Mouse (Mus musculus) brain, embryonic 18.5 days (tissue): ENCODE measurements around the gene 4931414P19Rik.

Experiments
- DNase-seq: peaks from one replicate; pipeline ENCODE4 v3.0.0-alpha.2; 2012; ENCODE audit warnings: low read depth, low spot score

4931414P19Rik gene

GRCm38 (mm10) chr14:54605752-54606321 is at the start of gene 4931414P19Rik:
4931414P19Rik (minus strand) TSS chr14:54605993.
- no peak for DNase-seq

DNA sequence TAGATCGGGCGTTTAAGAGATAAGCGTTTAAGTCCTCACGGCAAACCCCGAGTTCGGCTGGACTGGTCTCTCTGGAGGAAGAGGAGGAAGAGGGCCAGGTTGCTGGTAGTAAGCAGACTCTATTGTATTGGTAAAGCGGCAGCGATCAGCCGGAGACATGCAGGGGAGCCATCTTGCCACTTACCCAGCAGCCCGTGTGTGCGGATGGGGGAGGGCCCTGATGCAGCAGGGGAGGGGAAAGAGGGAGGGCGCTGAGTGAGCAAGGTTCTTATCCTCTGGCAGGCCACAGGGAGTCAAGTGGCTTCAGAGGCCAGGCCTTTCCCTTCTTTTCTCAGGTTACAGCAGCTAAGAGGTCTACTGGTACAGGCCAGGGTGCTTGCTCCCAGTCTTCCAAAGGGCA is 47.7 kb upstream of the 4931414P19Rik start:
- DNase-seq: peak; percentile 76

DNA sequence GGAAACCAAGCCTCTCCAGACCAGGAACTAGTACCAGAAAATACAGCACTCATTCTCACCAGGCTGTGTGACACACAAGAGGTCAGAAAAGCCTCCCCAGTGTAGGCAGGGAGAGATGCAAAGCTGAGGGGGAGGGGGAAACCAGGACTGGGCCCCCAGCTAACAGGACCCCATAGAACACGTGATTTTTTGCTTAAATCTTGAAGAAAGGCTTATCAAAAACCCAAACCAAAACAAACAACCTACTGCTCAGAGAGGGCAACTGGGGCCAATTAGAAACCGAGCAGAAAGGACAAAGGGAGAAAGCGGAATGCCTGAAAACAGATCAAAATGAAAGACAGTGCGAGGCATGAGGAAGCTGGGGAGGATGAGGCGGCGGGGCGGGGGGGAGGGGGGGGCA is 47.0 kb upstream of the 4931414P19Rik start:
- DNase-seq: no peak

DNA sequence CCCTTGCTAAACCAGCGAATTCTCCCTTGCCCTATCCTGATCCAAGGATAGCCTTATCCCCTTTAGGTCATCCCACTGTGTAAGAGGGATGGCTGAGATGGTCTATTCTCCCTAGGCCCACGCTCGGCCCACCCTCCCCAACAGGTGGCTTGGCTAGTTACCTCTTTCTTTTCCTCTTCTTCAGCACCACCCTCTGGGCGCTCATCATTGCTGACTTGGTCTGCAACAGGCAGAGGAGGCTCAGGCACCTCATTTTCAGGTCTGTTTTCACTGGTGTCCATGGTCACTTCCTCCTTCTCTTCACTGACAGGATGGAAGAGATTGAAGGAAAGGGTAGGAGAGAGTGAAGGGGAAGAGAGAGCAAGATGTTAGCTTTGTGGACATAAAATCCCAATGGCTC is 45.8 kb upstream of the 4931414P19Rik start:
- no peak for DNase-seq

GRCm38 (mm10) chr14:54650621-54651454 is 45.0 kb upstream of the 4931414P19Rik start:
- peak; percentile 80 for DNase-seq

- DNase-seq: no peak
These were observed 42.1 kb upstream of the 4931414P19Rik start for GRCm38 (mm10) chr14:54647900-54648299.

GRCm38 (mm10) chr14:54646898-54647636 is 41.3 kb upstream of the 4931414P19Rik start:
- DNase-seq: no peak

- DNase-seq: no peak
These were observed 40.7 kb upstream of the 4931414P19Rik start for GRCm38 (mm10) chr14:54646455-54646854.

GRCm38 (mm10) chr14:54644294-54644693 is 38.5 kb upstream of the 4931414P19Rik start:
- no peak for DNase-seq

- no peak for DNase-seq
These were observed 37.2 kb upstream of the 4931414P19Rik start for GRCm38 (mm10) chr14:54643011-54643410.

GRCm38 (mm10) chr14:54642224-54642944 is 36.6 kb upstream of the 4931414P19Rik start:
- no peak for DNase-seq

GRCm38 (mm10) chr14:54641305-54641969 is 35.6 kb upstream of the 4931414P19Rik start, which contains the start of gene Cdh24:
Cdh24 (minus strand) TSS chr14:54641364.
- peak; percentile 75 for DNase-seq

DNA sequence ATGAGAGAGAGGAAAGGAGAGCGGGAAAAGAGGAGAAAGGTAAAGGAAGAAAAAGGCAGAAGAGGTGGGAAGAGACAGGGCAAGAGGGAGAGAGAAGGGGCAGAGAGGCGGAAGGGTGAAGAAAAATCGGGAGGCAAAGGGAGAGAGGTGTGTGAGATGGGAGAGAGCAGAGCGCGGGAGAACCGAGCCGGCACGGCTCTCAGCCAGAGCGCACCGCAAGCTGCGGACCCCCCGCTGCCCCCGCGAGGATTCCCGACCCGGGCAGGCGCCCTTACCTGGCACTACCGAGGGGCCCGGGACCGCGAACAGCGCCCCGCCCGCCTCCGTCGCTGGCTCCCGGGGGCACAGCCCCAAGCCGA is 35.1 kb upstream of the 4931414P19Rik start, which contains the start of gene Gm17606:
Gene Gm17606, plus strand, starts transcription at position 7 of the 359 bp plus-strand sequence.
- DNase-seq: no peak

DNA sequence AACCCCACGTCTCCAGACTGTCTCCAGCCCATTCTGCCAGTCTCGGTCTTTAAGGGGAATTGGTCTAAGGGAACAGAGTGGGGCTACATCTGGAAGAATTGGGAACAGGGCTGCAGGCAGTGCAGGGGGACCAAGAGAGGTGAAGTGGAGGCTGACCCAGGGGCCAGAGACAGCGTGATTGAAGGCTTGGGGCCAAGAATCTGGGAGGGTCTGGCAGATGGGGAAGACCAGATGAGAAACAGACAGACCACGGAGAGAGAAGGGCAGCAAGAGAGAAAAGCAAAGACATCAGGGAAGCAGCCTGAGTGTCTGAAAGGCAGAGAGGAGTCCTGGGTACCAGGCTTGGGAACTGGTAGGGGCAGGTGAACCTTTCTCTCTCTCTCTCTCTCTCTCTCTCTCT is 34.3 kb upstream of the 4931414P19Rik start:
- DNase-seq: no peak

DNA sequence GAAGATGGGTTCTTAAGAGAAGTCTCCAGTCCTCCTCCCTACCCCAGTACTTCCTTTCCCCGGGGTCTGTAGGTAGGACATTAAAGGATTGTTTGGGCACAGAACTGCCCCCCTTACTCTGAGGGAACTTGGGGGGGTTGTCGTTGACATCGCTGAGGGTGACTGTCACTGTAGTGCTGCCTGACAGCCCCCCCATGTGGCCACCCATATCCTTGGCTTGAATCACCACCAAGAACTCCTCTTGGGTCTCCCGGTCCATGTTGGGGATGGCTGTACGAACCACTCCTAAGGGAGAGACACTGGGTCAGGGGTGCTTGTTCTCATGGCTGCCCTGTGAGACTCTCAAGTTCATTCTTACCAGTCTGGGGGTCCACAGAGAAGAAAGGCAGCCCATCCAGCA is 32.4 kb upstream of the 4931414P19Rik start:
- no peak for DNase-seq

GRCm38 (mm10) chr14:54636954-54637353 is 31.2 kb upstream of the 4931414P19Rik start:
- no peak for DNase-seq

- DNase-seq: no peak
These were observed 28.4 kb upstream of the 4931414P19Rik start for GRCm38 (mm10) chr14:54634182-54634581.

GRCm38 (mm10) chr14:54632252-54632651 is 26.5 kb upstream of the 4931414P19Rik start:
- DNase-seq: no peak

DNA sequence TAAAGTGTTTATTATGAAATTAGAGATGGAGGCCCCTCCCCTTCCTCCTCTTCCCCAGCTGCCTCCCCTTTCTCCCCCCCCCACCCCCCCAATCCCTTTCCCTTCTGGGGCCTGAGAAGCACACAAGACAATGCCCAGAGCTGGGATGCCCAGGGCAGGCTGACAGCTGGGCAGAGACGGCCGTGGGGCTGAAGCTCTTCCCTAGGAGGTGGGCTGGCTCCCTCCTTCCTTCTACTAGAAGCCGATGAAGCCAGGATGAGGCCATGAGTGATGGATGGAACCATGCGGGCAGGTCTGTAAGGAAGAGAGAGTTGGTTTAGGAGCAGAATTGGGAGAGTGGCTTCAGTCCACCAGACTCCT is 25.4 kb upstream of the 4931414P19Rik start:
- DNase-seq: no peak

- DNase-seq: no peak
These were observed 24.9 kb upstream of the 4931414P19Rik start for GRCm38 (mm10) chr14:54630583-54631239.

DNA sequence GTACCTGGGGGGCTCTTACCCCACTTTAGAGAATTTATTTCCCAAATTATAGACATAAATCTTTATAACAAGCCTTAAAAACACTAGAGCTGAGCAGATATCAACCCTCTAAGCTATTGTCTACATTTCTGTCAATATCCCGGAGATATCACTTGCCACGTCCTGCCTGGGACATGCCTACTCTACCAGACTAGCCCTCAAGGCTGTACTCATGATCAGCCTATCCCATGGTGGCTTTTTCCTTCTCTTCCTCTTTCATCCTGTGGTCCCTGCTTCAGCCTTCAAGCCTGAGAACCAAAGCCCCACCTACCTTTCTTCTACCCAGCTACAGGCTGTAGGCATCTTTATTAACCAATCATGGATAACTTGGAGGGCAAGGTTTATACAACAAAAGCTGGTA is 24.0 kb upstream of the 4931414P19Rik start:
- no peak for DNase-seq
